Mouse (Mus musculus) embryonic facial prominence, embryonic 11.5 days (tissue): ENCODE data around the gene Tubb3. TPM values are rescaled to one million over a fixed set of nuclear protein-coding genes. Genes with fewer than 3 reads are reported as not detected.

Experiments
- ATAC-seq: fragments of 200-750 bp; cut with Nextera tagmentation; replicated peaks from 2 replicates; pipeline ENCODE4 v1.8.0; 2017; ENCODE audit warnings: low read depth; ENCODE audit not compliant: insufficient number of reproducible peaks, low FRiP score, low TSS enrichment
- DNase-seq: peaks from one replicate; pipeline ENCODE4 v3.0.0-alpha.2; 2015; ENCODE audit warnings: low spot score
- H3K27ac ChIP-seq: fragments of 300-500 bp; sonication (generic); replicated peaks from 2 replicates; pipeline ENCODE4 v1.5.1; 2014; ENCODE audit warnings: mild to moderate bottlenecking, low read depth, low read length, control low read depth
- H3K27me3 ChIP-seq: fragments of 300-500 bp; sonication (generic); 2 replicates; pipeline ENCODE4 v1.6.1; 2014; ENCODE audit warnings: mild to moderate bottlenecking, low read length, moderate library complexity, mixed read lengths; ENCODE audit not compliant: control insufficient read depth, insufficient read depth
- H3K36me3 ChIP-seq: fragments of 300-500 bp; sonication (generic); replicated peaks from 2 replicates; pipeline ENCODE4 v1.6.1; 2014; ENCODE audit warnings: low read depth, mild to moderate bottlenecking, low read length, moderate library complexity, mixed read lengths; ENCODE audit not compliant: control insufficient read depth, insufficient read depth
- H3K4me1 ChIP-seq: fragments of 300-500 bp; sonication (generic); 2 replicates; pipeline ENCODE4 v1.6.1; 2014; ENCODE audit warnings: low read length, mixed read lengths; ENCODE audit not compliant: control insufficient read depth, insufficient read depth
- H3K4me2 ChIP-seq: fragments of 300-500 bp; sonication (generic); 2 replicates; pipeline ENCODE4 v1.6.1; 2014; ENCODE audit warnings: low read depth, mild to moderate bottlenecking, control low read depth, low read length, moderate library complexity
- H3K4me3 ChIP-seq: fragments of 300-500 bp; sonication (generic); 2 replicates; pipeline ENCODE4 v1.5.1; 2014; ENCODE audit warnings: low read depth, low read length, control low read depth
- H3K9ac ChIP-seq: fragments of 300-500 bp; sonication (generic); replicated peaks from 2 replicates; pipeline ENCODE4 v1.6.1; 2014; ENCODE audit warnings: mild to moderate bottlenecking, control low read depth, low read length
- H3K9me3 ChIP-seq: fragments of 300-500 bp; sonication (generic); replicated peaks from 2 replicates; pipeline ENCODE4 v1.6.1; 2016; ENCODE audit warnings: mild to moderate bottlenecking, low read length, inconsistent platforms, mixed read lengths; ENCODE audit not compliant: control insufficient read depth
- WGBS: fragments of 180-500 bp; shearing (Covaris S2); extraction: QIAGEN DNeasy Blood & Tissue Kit; methylation state at CpG from one replicate; pipeline ENCODE4 v1.1.7; 2014; 5-methylcytosine and 5-hydroxymethylcytosine counted together
- polyA plus RNA-seq: library from polyadenylated mRNA; unstranded; fragments of >200 nt; fragmentation: Nextera tagmentation; extraction: Ambion mirVana; gene quantifications from 2 replicates; pipeline ENCODE4 v1.2.1, GENCODE M21; 2014

Tubb3 gene
- polyA plus RNA-seq, 1 experiment from 2014 or later = 199 TPM

GRCm38 (mm10) chr8:123454559-123454958 is 43.3 kb downstream of the Tubb3 start:
- no peaks in the 10 kb centered on the region; the same call in 1 of the 2 replicates for H3K36me3 ChIP-seq
- no peak overlapping the region for H3K4me2 ChIP-seq
- H3K9me3 ChIP-seq = no peaks in the 10 kb centered on the region
- H3K27me3 ChIP-seq = no peaks in the 10 kb centered on the region
- 91% methylated on average over 6 of the region's 6 CpGs for WGBS
- H3K4me3 ChIP-seq = no peak overlapping the region
- no peak for ATAC-seq
- DNase-seq = no peak
- H3K4me1 ChIP-seq = no peaks in the 10 kb centered on the region
- no peak overlapping the region for H3K27ac ChIP-seq
- no peak overlapping the region for H3K9ac ChIP-seq

GRCm38 (mm10) chr8:123463651-123464050 is 52.4 kb downstream of the Tubb3 start:
- H3K9ac ChIP-seq = no peak overlapping the region
- no peak overlapping the region for H3K4me2 ChIP-seq
- ATAC-seq (no peak), DNase-seq (no peak)
- no peaks in the 10 kb centered on the region for H3K9me3 ChIP-seq
- H3K36me3 ChIP-seq = peaks cover 2% of the 10 kb centered on the region; the same call in 1 of the 2 replicates
- no peaks in the 10 kb centered on the region for H3K27me3 ChIP-seq
- no peak overlapping the region for H3K27ac ChIP-seq
- H3K4me1 ChIP-seq = no peaks in the 10 kb centered on the region
- WGBS = 79% methylated on average over 4 of the region's 4 CpGs
- H3K4me3 ChIP-seq = no peak overlapping the region

GRCm38 (mm10) chr8:123467476-123467875 is 56.3 kb downstream of the Tubb3 start:
- no peak overlapping the region for H3K4me3 ChIP-seq
- H3K9me3 ChIP-seq = no peaks in the 10 kb centered on the region
- no peak overlapping the region for H3K27ac ChIP-seq
- H3K4me2 ChIP-seq = no peak overlapping the region
- H3K36me3 ChIP-seq = no peaks in the 10 kb centered on the region
- DNase-seq = no peak
- no peak for ATAC-seq
- H3K4me1 ChIP-seq = no peaks in the 10 kb centered on the region
- WGBS = 80% methylated on average over 3 of the region's 3 CpGs
- no peak overlapping the region for H3K9ac ChIP-seq
- H3K27me3 ChIP-seq = no peaks in the 10 kb centered on the region

Other genes with a start within 250 kb of the Tubb3 start
- gene Dpep1, start 225.2 kb upstream of the Tubb3 start, polyA plus RNA-seq = 5.5 TPM in 2 replicates
- 91.0 and 93.2 TPM in 2 replicates for gene Chmp1a, start 198.7 kb upstream of the Tubb3 start, polyA plus RNA-seq
- gene Spata33, start 198.6 kb upstream of the Tubb3 start, polyA plus RNA-seq = 4.5 and 4.8 TPM in 2 replicates
- 29.9 and 34.5 TPM in 2 replicates for gene Cdk10, start 186.6 kb upstream of the Tubb3 start, polyA plus RNA-seq
- 1.1 and 1.5 TPM in 2 replicates for gene Spata2l, start 175.2 kb upstream of the Tubb3 start, polyA plus RNA-seq
- 14.5 and 17.8 TPM in 2 replicates for gene Zfp276, start 157.2 kb upstream of the Tubb3 start, polyA plus RNA-seq
- gene Vps9d1, start 157.1 kb upstream of the Tubb3 start, polyA plus RNA-seq = 15.6 and 21.7 TPM in 2 replicates
- gene Fanca, start 92.8 kb upstream of the Tubb3 start, polyA plus RNA-seq = 29.5 and 34.6 TPM in 2 replicates
- gene Spire2, start 78.7 kb upstream of the Tubb3 start, polyA plus RNA-seq = 3.1 and 3.4 TPM in 2 replicates
- gene Tcf25, start 37.7 kb upstream of the Tubb3 start, polyA plus RNA-seq = 151 TPM in 2 replicates
- gene Mc1r, start 4.3 kb upstream of the Tubb3 start, polyA plus RNA-seq = not detected in 2 replicates
- 38.8 and 39.6 TPM in 2 replicates for gene Def8, start 12.1 kb downstream of the Tubb3 start, polyA plus RNA-seq
- 32.2 and 33.2 TPM in 2 replicates for gene Afg3l1, start 66.5 kb downstream of the Tubb3 start, polyA plus RNA-seq
- gene Dbndd1, start 104.0 kb downstream of the Tubb3 start, polyA plus RNA-seq = 12.1 and 13.5 TPM in 2 replicates
- gene Gas8, start 107.4 kb downstream of the Tubb3 start, polyA plus RNA-seq = 41.3 and 42.0 TPM in 2 replicates
- 8.9 and 11.2 TPM in 2 replicates for gene Rhou, start 242.5 kb downstream of the Tubb3 start, polyA plus RNA-seq